Mouse (Mus musculus) kidney, adult 2 months (tissue): Measurements from ENCODE around the gene Rasgrp3. TPM values are rescaled to one million over a fixed set of nuclear protein-coding genes. Genes with fewer than 3 reads are reported as not detected.

ENCODE experiments used
- DNase-seq: peaks from one replicate; pipeline ENCODE4 v3.0.0; 2021
- H3K27ac ChIP-seq: fragments of 200-500 bp; 2 replicates; pipeline ENCODE4 v1.5.1; 2012; ENCODE audit warnings: low read depth, low read length, control low read depth, inconsistent platforms; ENCODE audit not compliant: insufficient read depth
- H3K27me3 ChIP-seq: fragments of 200-500 bp; replicated peaks from 2 replicates; pipeline ENCODE4 v1.6.1; 2012; ENCODE audit warnings: mild to moderate bottlenecking, moderate library complexity, low read length, inconsistent platforms; ENCODE audit not compliant: control insufficient read depth, insufficient read depth
- H3K36me3 ChIP-seq: fragments of 200-500 bp; 2 replicates; pipeline ENCODE4 v1.6.1; 2012; ENCODE audit warnings: mild to moderate bottlenecking, moderate library complexity, low read length, inconsistent platforms; ENCODE audit not compliant: control insufficient read depth, insufficient read depth
- H3K4me1 ChIP-seq: fragments of 200-500 bp; 2 replicates; pipeline ENCODE4 v1.6.1; 2011; ENCODE audit warnings: low read length; ENCODE audit not compliant: control insufficient read depth, insufficient read depth
- H3K4me3 ChIP-seq: fragments of 200-500 bp; 2 replicates; pipeline ENCODE4 v1.5.1; 2011; ENCODE audit warnings: mild to moderate bottlenecking, low read depth, low read length, control low read depth; ENCODE audit not compliant: insufficient read depth
- CTCF ChIP-seq: fragments of 200-500 bp; conservative IDR thresholded peaks from 2 replicates; pipeline ENCODE4 v1.5.1; 2011; ENCODE audit warnings: low read depth, mild to moderate bottlenecking, control low read depth, low read length, moderate library complexity, mixed read lengths; ENCODE audit not compliant: insufficient read depth, insufficient read length
- POLR2A ChIP-seq: fragments of 200-500 bp; IDR thresholded peaks from one replicate; pipeline ENCODE4 v1.6.1; 2011; ENCODE audit warnings: low read depth, low read length, control low read depth
- WGBS: fragments of 180-500 bp; shearing (Covaris S2); methylation state at CpG from one replicate; pipeline ENCODE4 v1.1.7; 2018; 5-methylcytosine and 5-hydroxymethylcytosine counted together
- polyA plus RNA-seq: library from polyadenylated mRNA; depleted of rRNA; stranded (reverse); fragments of >200 nt; gene quantifications from 2 replicates; pipeline ENCODE4 v1.2.3, GENCODE M21; 2012; rRNA removed

The Rasgrp3 gene
- 4.8 and 9.2 TPM in 2 replicates for polyA plus RNA-seq

GRCm38 (mm10) chr17:75435599-75435998 lies at the start of gene Rasgrp3:
Rasgrp3 (plus strand) TSS chr17:75435896.
- Histone ChIP-seq H3K27ac (peak within 1 kb of the TSS; percentile 89), H3K36me3 (no peaks in the 10 kb centered on the region), H3K27me3 (no peaks in the 10 kb centered on the region), H3K4me1 (no peaks in the 10 kb centered on the region), H3K4me3 (peak within 1 kb of the TSS; percentile 67)
- DNase-seq, result peak; percentile 78
- WGBS, result 51% methylated on average over 6 of the region's 6 CpGs
- TF ChIP-seq CTCF (no peak), POLR2A (no peak)

- WGBS, result 92% methylated on average over 4 of the region's 4 CpGs
- no peaks in the 10 kb centered on the region for H3K4me1 ChIP-seq
- TF ChIP-seq POLR2A (no peak), CTCF (no peak)
These were observed 47.3 kb upstream of the Rasgrp3 start for GRCm38 (mm10) chr17:75388402-75388801.

GRCm38 (mm10) chr17:75390142-75390541 lies 45.6 kb upstream of the Rasgrp3 start:
- Histone ChIP-seq H3K36me3 (no peaks in the 10 kb centered on the region), H3K27me3 (no peaks in the 10 kb centered on the region), H3K4me1 (no peaks in the 10 kb centered on the region), H3K4me3 (no peak overlapping the region), H3K27ac (no peak overlapping the region)
- TF ChIP-seq CTCF (no peak), POLR2A (no peak)
- 85% methylated on average over 10 of the region's 10 CpGs for WGBS
- DNase-seq, result no peak

More at GRCm38 (mm10) chr17:75388402-75388801, 47.3 kb upstream of the Rasgrp3 start:
- H3K27me3 ChIP-seq, result no peaks in the 10 kb centered on the region
- no peak for DNase-seq
- H3K36me3 ChIP-seq, result no peaks in the 10 kb centered on the region
- no peak overlapping the region for H3K4me3 ChIP-seq
- no peak overlapping the region for H3K27ac ChIP-seq

GRCm38 (mm10) chr17:75391429-75392192 lies 44.1 kb upstream of the Rasgrp3 start:
- no peak overlapping the region for H3K27ac ChIP-seq
- H3K27me3 ChIP-seq, result no peaks in the 10 kb centered on the region
- TF ChIP-seq POLR2A (no peak), CTCF (no peak)
- no peaks in the 10 kb centered on the region for H3K36me3 ChIP-seq
- no peak overlapping the region for H3K4me3 ChIP-seq
- DNase-seq, result no peak
- H3K4me1 ChIP-seq, result no peaks in the 10 kb centered on the region
- WGBS, result 90% methylated on average over 6 of the region's 6 CpGs

- no peaks in the 10 kb centered on the region for H3K27me3 ChIP-seq
- no peak overlapping the region for H3K27ac ChIP-seq
- no peaks in the 10 kb centered on the region for H3K36me3 ChIP-seq
- TF ChIP-seq POLR2A (no peak), CTCF (peak; percentile 33; the same call in 1 of the 2 replicates)
- no peaks in the 10 kb centered on the region for H3K4me1 ChIP-seq
- H3K4me3 ChIP-seq, result no peak overlapping the region
- 15% methylated on average over 4 of the region's 4 CpGs for WGBS
- peak; percentile 55 for DNase-seq
These were observed 29.3 kb upstream of the Rasgrp3 start for GRCm38 (mm10) chr17:75406405-75406804.

GRCm38 (mm10) chr17:75416861-75417260 lies 18.8 kb upstream of the Rasgrp3 start:
- 73% methylated on average over 3 of the region's 3 CpGs for WGBS
- H3K36me3 ChIP-seq, result no peaks in the 10 kb centered on the region
- H3K4me1 ChIP-seq, result no peaks in the 10 kb centered on the region
- no peak overlapping the region for H3K4me3 ChIP-seq
- no peaks in the 10 kb centered on the region for H3K27me3 ChIP-seq
- TF ChIP-seq CTCF, result no peak
- TF ChIP-seq POLR2A, result no peak
- H3K27ac ChIP-seq, result no peak overlapping the region
- DNase-seq, result no peak

- Histone ChIP-seq H3K27ac (no peak overlapping the region), H3K4me1 (no peaks in the 10 kb centered on the region), H3K27me3 (no peaks in the 10 kb centered on the region), H3K36me3 (no peaks in the 10 kb centered on the region), H3K4me3 (no peak overlapping the region)
- DNase-seq, result no peak
- WGBS, result 95% methylated on average over 2 of the region's 2 CpGs
- TF ChIP-seq POLR2A, result no peak
- no peak for TF ChIP-seq CTCF
These were observed 1.5 kb upstream of the Rasgrp3 start for GRCm38 (mm10) chr17:75434152-75434551.
